Mouse (Mus musculus) small intestine, adult 2 months (tissue): ENCODE data around the gene Vwa1. TPM values are rescaled to one million over a fixed set of nuclear protein-coding genes. Genes with fewer than 3 reads are reported as not detected.
"Not testable (repeated sequence)": the region's sequence is repeated elsewhere in the genome, so short reads cannot be mapped to it uniquely, and the experiment has no call there.

Experiments used
- H3K27ac ChIP-seq: fragments of 200-500 bp; 2 replicates; pipeline ENCODE4 v1.5.1; 2012; ENCODE audit warnings: low read depth, low read length, control low read depth, inconsistent platforms; ENCODE audit not compliant: insufficient read depth
- H3K27me3 ChIP-seq: fragments of 200-500 bp; 2 replicates; pipeline ENCODE4 v1.6.1; 2012; ENCODE audit warnings: mild to moderate bottlenecking, moderate library complexity, low read length, inconsistent platforms; ENCODE audit not compliant: control insufficient read depth, insufficient read depth
- H3K36me3 ChIP-seq: fragments of 200-500 bp; 2 replicates; pipeline ENCODE4 v1.6.1; 2012; ENCODE audit warnings: mild to moderate bottlenecking, low read length, control low read depth, inconsistent platforms; ENCODE audit not compliant: control insufficient read depth, insufficient read depth
- H3K4me1 ChIP-seq: fragments of 200-500 bp; 2 replicates; pipeline ENCODE4 v1.6.1; 2012; ENCODE audit warnings: low read length, inconsistent platforms, mixed read lengths; ENCODE audit not compliant: control insufficient read depth, insufficient read depth, insufficient read length
- H3K4me3 ChIP-seq: fragments of 200-500 bp; 2 replicates; pipeline ENCODE4 v1.5.1; 2012; ENCODE audit warnings: low read depth, mild to moderate bottlenecking, control low read depth, inconsistent platforms, low read length, moderate library complexity
- CTCF ChIP-seq: fragments of 200-500 bp; IDR thresholded peaks from 2 replicates; pipeline ENCODE4 v1.5.1; 2012; ENCODE audit warnings: low read depth, mild to moderate bottlenecking, control low read depth, inconsistent platforms, low read length, moderate library complexity, mixed read lengths; ENCODE audit not compliant: insufficient replicate concordance, insufficient read length; ENCODE audit errors: extremely low read depth
- POLR2A ChIP-seq: fragments of 200-500 bp; IDR thresholded peaks from 2 replicates; pipeline ENCODE4 v1.6.1; 2012; ENCODE audit warnings: low read depth, mild to moderate bottlenecking, control low read depth, inconsistent platforms, low read length, moderate library complexity
- WGBS: fragments of 180-500 bp; shearing (Covaris S2); methylation state at CpG from one replicate; pipeline ENCODE4 v1.1.7; 2018; 5-methylcytosine and 5-hydroxymethylcytosine counted together
- polyA plus RNA-seq: library from polyadenylated mRNA; depleted of rRNA; stranded (reverse); fragments of >200 nt; gene quantifications from 2 replicates; pipeline ENCODE4 v1.2.3, GENCODE M21; 2012

The Vwa1 gene
- polyA plus RNA-seq, 1 experiment, result 125 TPM

- H3K36me3 ChIP-seq, result peaks cover 80% of the 10 kb centered on the region
These were observed 29.4 kb downstream of the Vwa1 start for GRCm38 (mm10) chr4:155745136-155745535.

GRCm38 (mm10) chr4:155744474-155744873 is 30.0 kb downstream of the Vwa1 start:
- Histone ChIP-seq H3K27me3 (no peaks in the 10 kb centered on the region), H3K4me1 (no peaks in the 10 kb centered on the region), H3K36me3 (peaks cover 77% of the 10 kb centered on the region), H3K4me3 (no peak overlapping the region), H3K27ac (no peak overlapping the region)
- WGBS, result 90% methylated on average over 8 of the region's 8 CpGs
- TF ChIP-seq POLR2A (no peak), CTCF (no peak)

More at GRCm38 (mm10) chr4:155745136-155745535, 29.4 kb downstream of the Vwa1 start:
- no peaks in the 10 kb centered on the region for H3K27me3 ChIP-seq
- 89% methylated on average over 5 of the region's 5 CpGs for WGBS
- H3K4me1 ChIP-seq, result no peaks in the 10 kb centered on the region
- H3K27ac ChIP-seq, result no peak overlapping the region
- TF ChIP-seq CTCF, result no peak
- no peak for TF ChIP-seq POLR2A
- H3K4me3 ChIP-seq, result no peak overlapping the region

GRCm38 (mm10) chr4:155742684-155743083 is 31.8 kb downstream of the Vwa1 start:
- Histone ChIP-seq H3K36me3 (peaks cover 60% of the 10 kb centered on the region), H3K27me3 (no peaks in the 10 kb centered on the region), H3K4me1 (no peaks in the 10 kb centered on the region), H3K4me3 (no peak overlapping the region), H3K27ac (no peak overlapping the region)
- 91% methylated on average over 5 of the region's 5 CpGs for WGBS
- TF ChIP-seq POLR2A (no peak), CTCF (no peak)

GRCm38 (mm10) chr4:155740681-155741080 is 33.8 kb downstream of the Vwa1 start:
- H3K36me3 ChIP-seq, result peaks cover 45% of the 10 kb centered on the region
- H3K4me1 ChIP-seq, H3K27ac ChIP-seq, H3K27me3 ChIP-seq, H3K4me3 ChIP-seq: not testable (repeated sequence)
- 86% methylated on average over 10 of the region's 10 CpGs for WGBS

- H3K27ac ChIP-seq, result no peak overlapping the region
- TF ChIP-seq POLR2A (no peak), CTCF (no peak)
- H3K4me1 ChIP-seq, result peaks cover 7% of the 10 kb centered on the region; the same call in 1 of the 2 replicates
- no peak overlapping the region for H3K4me3 ChIP-seq
- H3K36me3 ChIP-seq, result peaks cover 41% of the 10 kb centered on the region
- 80% methylated on average over 37 of the region's 37 CpGs for WGBS
- no peaks in the 10 kb centered on the region for H3K27me3 ChIP-seq
These were observed 34.5 kb downstream of the Vwa1 start for GRCm38 (mm10) chr4:155739741-155740636.

GRCm38 (mm10) chr4:155739152-155739551 is 35.3 kb downstream of the Vwa1 start:
- no peaks in the 10 kb centered on the region for H3K27me3 ChIP-seq
- no peak for TF ChIP-seq POLR2A
- no peak for TF ChIP-seq CTCF
- H3K27ac ChIP-seq, result no peak overlapping the region
- no peak overlapping the region for H3K4me3 ChIP-seq
- 81% methylated on average over 6 of the region's 6 CpGs for whole genome bisulfite sequencing
- peaks cover 34% of the 10 kb centered on the region for H3K36me3 ChIP-seq
- peaks cover 7% of the 10 kb centered on the region; the same call in 1 of the 2 replicates for H3K4me1 ChIP-seq

GRCm38 (mm10) chr4:155738262-155738661 is 36.2 kb downstream of the Vwa1 start:
- Histone ChIP-seq H3K4me1 (peaks cover 7% of the 10 kb centered on the region; the same call in 1 of the 2 replicates), H3K36me3 (peaks cover 28% of the 10 kb centered on the region), H3K27ac (no peak overlapping the region), H3K4me3 (no peak overlapping the region), H3K27me3 (no peaks in the 10 kb centered on the region)
- 58% methylated on average over 8 of the region's 8 CpGs for WGBS
- TF ChIP-seq POLR2A (no peak), CTCF (no peak)
